Mouse (Mus musculus): ENCODE measurements at regions not wholly inside any gene's neighbourhood (a gene's known extent, or its start where the extent isn't known, plus 50 kb on each side); places are given as distances from the start of the nearest gene placed in this dataset.
"Not testable (repeated sequence)": the region's sequence is repeated elsewhere in the genome, so short reads cannot be mapped to it uniquely, and the experiment has no call there.

- Histone ChIP-seq H3K27ac (replicated peaks) (no peak overlapping the region), H3K9me3 (replicated peaks) (no peaks in the 10 kb centered on the region), H3K27me3 (no peaks in the 10 kb centered on the region), H3K4me2 (replicated peaks) (no peak overlapping the region), H3K9ac (no peak overlapping the region), H3K4me1 (no peaks in the 10 kb centered on the region), H3K4me3 (replicated peaks) (no peak overlapping the region), H3K36me3 (no peaks in the 10 kb centered on the region)
- 59% methylated on average over 3 of the region's 3 CpGs for WGBS
- ATAC-seq (ENCODE audit: insufficient number of reproducible peaks, low FRiP score, low TSS enrichment, low read depth), result no peak
Measured at GRCm38 (mm10) chr3:56980593-56981304, 321.0 kb downstream of the Tm4sf1 start.

GRCm38 (mm10) chr3:56966008-56966407 lies 335.8 kb downstream of the Tm4sf1 start:
- no peak overlapping the region for H3K4me3 ChIP-seq (replicated peaks)
- WGBS, result 52% methylated on average over 1 of the region's 1 CpGs
- no peak for ATAC-seq (ENCODE audit: insufficient number of reproducible peaks, low FRiP score, low TSS enrichment, low read depth)
- no peaks in the 10 kb centered on the region for H3K36me3 ChIP-seq
- H3K9ac ChIP-seq, result no peak overlapping the region
- no peak overlapping the region for H3K27ac ChIP-seq (replicated peaks)
- H3K9me3 ChIP-seq (replicated peaks), result no peaks in the 10 kb centered on the region
- no peak overlapping the region for H3K4me2 ChIP-seq (replicated peaks)
- no peaks in the 10 kb centered on the region for H3K27me3 ChIP-seq
- no peaks in the 10 kb centered on the region for H3K4me1 ChIP-seq

GRCm38 (mm10) chr3:56965444-56965843 lies 336.3 kb downstream of the Tm4sf1 start:
- Histone ChIP-seq H3K36me3 (no peaks in the 10 kb centered on the region), H3K9ac (no peak overlapping the region), H3K4me3 (replicated peaks) (no peak overlapping the region), H3K27me3 (no peaks in the 10 kb centered on the region), H3K9me3 (replicated peaks) (no peaks in the 10 kb centered on the region), H3K4me1 (no peaks in the 10 kb centered on the region), H3K4me2 (replicated peaks) (no peak overlapping the region), H3K27ac (replicated peaks) (no peak overlapping the region)
- 86% methylated on average over 2 of the region's 2 CpGs for WGBS
- no peak for ATAC-seq (ENCODE audit: insufficient number of reproducible peaks, low FRiP score, low TSS enrichment, low read depth)

GRCm38 (mm10) chr3:56964156-56964555 lies 337.6 kb downstream of the Tm4sf1 start:
- Histone ChIP-seq H3K4me3 (replicated peaks) (no peak overlapping the region), H3K9ac (no peak overlapping the region), H3K4me2 (replicated peaks) (no peak overlapping the region), H3K27me3 (no peaks in the 10 kb centered on the region), H3K36me3 (no peaks in the 10 kb centered on the region), H3K4me1 (no peaks in the 10 kb centered on the region), H3K27ac (replicated peaks) (no peak overlapping the region), H3K9me3 (replicated peaks) (no peaks in the 10 kb centered on the region)
- ATAC-seq (ENCODE audit: insufficient number of reproducible peaks, low FRiP score, low TSS enrichment, low read depth), result no peak
- WGBS, result 71% methylated on average over 3 of the region's 3 CpGs

- H3K27ac ChIP-seq (replicated peaks), result no peak overlapping the region
- WGBS, result 84% methylated on average over 3 of the region's 3 CpGs
- H3K9me3 ChIP-seq (replicated peaks), result no peaks in the 10 kb centered on the region
Measured at GRCm38 (mm10) chr3:56963251-56963650, 338.5 kb downstream of the Tm4sf1 start.

GRCm38 (mm10) chr3:56962248-56963013 lies 339.4 kb downstream of the Tm4sf1 start:
- Histone ChIP-seq H3K36me3 (no peaks in the 10 kb centered on the region), H3K4me1 (no peaks in the 10 kb centered on the region), H3K27me3 (no peaks in the 10 kb centered on the region), H3K9ac (no peak overlapping the region), H3K9me3 (replicated peaks) (no peaks in the 10 kb centered on the region), H3K4me2 (replicated peaks) (no peak overlapping the region), H3K4me3 (replicated peaks) (no peak overlapping the region), H3K27ac (replicated peaks) (no peak overlapping the region)
- ATAC-seq (ENCODE audit: insufficient number of reproducible peaks, low FRiP score, low TSS enrichment, low read depth), result no peak
- WGBS, result 61% methylated on average over 3 of the region's 3 CpGs

More at GRCm38 (mm10) chr3:56963251-56963650, 338.5 kb downstream of the Tm4sf1 start:
- no peaks in the 10 kb centered on the region for H3K4me1 ChIP-seq
- no peak overlapping the region for H3K9ac ChIP-seq
- no peaks in the 10 kb centered on the region for H3K27me3 ChIP-seq
- H3K36me3 ChIP-seq, result no peaks in the 10 kb centered on the region
- H3K4me2 ChIP-seq (replicated peaks), result no peak overlapping the region
- H3K4me3 ChIP-seq (replicated peaks), result no peak overlapping the region
- no peak for ATAC-seq (ENCODE audit: insufficient number of reproducible peaks, low FRiP score, low TSS enrichment, low read depth)

- Histone ChIP-seq H3K4me2 (replicated peaks) (no peak overlapping the region), H3K27ac (replicated peaks) (no peak overlapping the region), H3K4me1 (no peaks in the 10 kb centered on the region), H3K9me3 (replicated peaks) (no peaks in the 10 kb centered on the region), H3K4me3 (replicated peaks) (no peak overlapping the region), H3K27me3 (no peaks in the 10 kb centered on the region), H3K9ac (no peak overlapping the region), H3K36me3 (no peaks in the 10 kb centered on the region)
- ATAC-seq (ENCODE audit: insufficient number of reproducible peaks, low FRiP score, low TSS enrichment, low read depth), result no peak
- WGBS, result 93% methylated on average over 2 of the region's 2 CpGs
Measured at GRCm38 (mm10) chr3:56956978-56957377, 344.8 kb downstream of the Tm4sf1 start.

GRCm38 (mm10) chr3:56955799-56956121 lies 346.0 kb downstream of the Tm4sf1 start:
- Histone ChIP-seq H3K9ac (no peak overlapping the region), H3K27ac (replicated peaks) (no peak overlapping the region), H3K36me3 (no peaks in the 10 kb centered on the region), H3K4me1 (no peaks in the 10 kb centered on the region), H3K9me3 (replicated peaks) (no peaks in the 10 kb centered on the region), H3K4me2 (replicated peaks) (no peak overlapping the region), H3K4me3 (replicated peaks) (no peak overlapping the region), H3K27me3 (no peaks in the 10 kb centered on the region)
- ATAC-seq (ENCODE audit: insufficient number of reproducible peaks, low FRiP score, low TSS enrichment, low read depth), result no peak
- WGBS, result 66% methylated on average over 2 of the region's 2 CpGs

GRCm38 (mm10) chr3:56955098-56955798 lies 346.5 kb downstream of the Tm4sf1 start:
- Histone ChIP-seq H3K27ac (replicated peaks) (no peak overlapping the region), H3K9me3 (replicated peaks) (no peaks in the 10 kb centered on the region), H3K4me3 (replicated peaks) (no peak overlapping the region), H3K36me3 (no peaks in the 10 kb centered on the region), H3K27me3 (no peaks in the 10 kb centered on the region), H3K4me2 (replicated peaks) (no peak overlapping the region), H3K4me1 (no peaks in the 10 kb centered on the region), H3K9ac (no peak overlapping the region)
- no peak for ATAC-seq (ENCODE audit: insufficient number of reproducible peaks, low FRiP score, low TSS enrichment, low read depth)
- WGBS, result 49% methylated on average over 7 of the region's 7 CpGs

- not testable (repeated sequence) for ATAC-seq (ENCODE audit: insufficient number of reproducible peaks, low FRiP score, low TSS enrichment, low read depth); H3K9me3 ChIP-seq (replicated peaks); H3K27ac ChIP-seq (replicated peaks); H3K4me2 ChIP-seq (replicated peaks); H3K36me3 ChIP-seq; H3K4me3 ChIP-seq (replicated peaks); H3K4me1 ChIP-seq; H3K9ac ChIP-seq; H3K27me3 ChIP-seq
- no CpG with 5 or more reads among the region's 1 CpGs for WGBS
Measured at GRCm38 (mm10) chr3:56942557-56942956, 359.2 kb downstream of the Tm4sf1 start.

- H3K36me3 ChIP-seq; H3K4me1 ChIP-seq; ATAC-seq (ENCODE audit: insufficient number of reproducible peaks, low FRiP score, low TSS enrichment, low read depth); H3K4me2 ChIP-seq (replicated peaks); H3K27ac ChIP-seq (replicated peaks); H3K27me3 ChIP-seq; H3K4me3 ChIP-seq (replicated peaks); H3K9me3 ChIP-seq (replicated peaks); H3K9ac ChIP-seq: not testable (repeated sequence)
- WGBS, result 100% methylated on average over 1 of the region's 2 CpGs
Measured at GRCm38 (mm10) chr3:56928940-56929339, 372.8 kb downstream of the Tm4sf1 start.

Measured in embryonic facial prominence, embryonic 15.5 days (tissue).